Mouse (Mus musculus): ENCODE results near the gene Crabp2. TPM values are rescaled to one million over a fixed set of nuclear protein-coding genes. Genes with fewer than 3 reads are reported as not detected.

The Crabp2 gene
- total RNA-seq, 2 experiments from 2014 or later: 1.3 to 3.5 TPM

GRCm38 (mm10) chr3:87986868-87987267, 38.4 kb downstream of the Crabp2 start:
- peak; percentile 86 to 89 for DNase-seq

- DNase-seq: no peak
Measured at GRCm38 (mm10) chr3:87987633-87988032, 39.2 kb downstream of the Crabp2 start.

- no peak for DNase-seq
Measured at GRCm38 (mm10) chr3:87988068-87988467, 39.6 kb downstream of the Crabp2 start.

- DNase-seq: no peak
Measured at GRCm38 (mm10) chr3:87989935-87990334, 41.5 kb downstream of the Crabp2 start.

- no peak for DNase-seq
Measured at GRCm38 (mm10) chr3:87993436-87993835, 45.0 kb downstream of the Crabp2 start.

GRCm38 (mm10) chr3:87995331-87995730, 46.9 kb downstream of the Crabp2 start:
- no peak for DNase-seq

GRCm38 (mm10) chr3:87996401-87996800, 47.9 kb downstream of the Crabp2 start:
- no peak for DNase-seq

GRCm38 (mm10) chr3:87996971-87997614, 48.6 kb downstream of the Crabp2 start:
- no peak for DNase-seq

- DNase-seq: peak; percentile 67 to 74
Measured at GRCm38 (mm10) chr3:87998747-87999146, 50.3 kb downstream of the Crabp2 start.

GRCm38 (mm10) chr3:87999243-87999895, 50.9 kb downstream of the Crabp2 start:
- no peak for DNase-seq

- DNase-seq: peak; percentile 70
Measured at GRCm38 (mm10) chr3:88000181-88000580, 51.7 kb downstream of the Crabp2 start, which contains the start of gene Bcan. TSS of gene Bcan (minus strand) at chr3:88000230.

GRCm38 (mm10) chr3:88000816-88001595, 52.5 kb downstream of the Crabp2 start:
- peak in 1 of 2 experiments; percentile 61 for DNase-seq

GRCm38 (mm10) chr3:88002291-88002976, 54.0 kb downstream of the Crabp2 start:
- DNase-seq: peak in 1 of 2 experiments; percentile 63

Other genes with a start within 250 kb of the Crabp2 start
- gene Lrrc71, start 200.0 kb upstream of the Crabp2 start, total RNA-seq (2021): 1 to 10 TPM in 1 of 2 experiments, under 1 TPM in 1; 0.40 to 1.6 TPM
- gene Ntrk1, start 153.5 kb upstream of the Crabp2 start, total RNA-seq (2021): under 1 TPM in 1 of 2 experiments, not detected in 1; 0.12 TPM
- gene Insrr, start 151.7 kb upstream of the Crabp2 start, total RNA-seq (2021): under 1 TPM; 0.15 TPM
- 10 to 100 TPM in 1 of 2 experiments, 1 to 10 TPM in 1; 8.0 to 10.4 TPM for gene Pear1, start 124.4 kb upstream of the Crabp2 start, total RNA-seq (2021)
- gene Sh2d2a, start 101.9 kb upstream of the Crabp2 start, total RNA-seq (2021): not detected
- 10 to 100 TPM; 58.3 to 58.6 TPM for gene Prcc, start 63.1 kb upstream of the Crabp2 start, total RNA-seq (2021)
- gene Hdgf, start 42.3 kb upstream of the Crabp2 start, total RNA-seq (2021): 100 to 1,000 TPM; 140 to 149 TPM
- 10 to 100 TPM; 54.7 to 59.8 TPM for gene Mrpl24, start 29.2 kb upstream of the Crabp2 start, total RNA-seq (2021)
- 10 to 100 TPM; 15.0 TPM for gene Isg20l2, start 18.4 kb upstream of the Crabp2 start, total RNA-seq (2021)
- 10 to 100 TPM; 23.5 to 27.9 TPM for gene Rrnad1, start 17.9 kb upstream of the Crabp2 start, total RNA-seq (2021)
- 1 to 10 TPM; 4.0 to 5.4 TPM for gene Nes, start 22.4 kb downstream of the Crabp2 start, total RNA-seq (2021)
- 100 to 1,000 TPM; 296 to 327 TPM for gene Bcan, start 51.6 kb downstream of the Crabp2 start, total RNA-seq (2021)
- gene Hapln2, start 78.9 kb downstream of the Crabp2 start, total RNA-seq (2021): 10 to 100 TPM; 14.9 to 18.0 TPM
- 10 to 100 TPM; 14.5 to 17.8 TPM for gene Gpatch4, start 94.4 kb downstream of the Crabp2 start, total RNA-seq (2021)
- 10 to 100 TPM; 77.7 to 78.1 TPM for gene Naxe, start 109.8 kb downstream of the Crabp2 start, total RNA-seq (2021)
- not detected for gene Ttc24, start 129.6 kb downstream of the Crabp2 start, total RNA-seq (2021)
- under 1 TPM; 0.37 to 0.53 TPM for gene Iqgap3, start 133.3 kb downstream of the Crabp2 start, total RNA-seq (2021)
- 100 to 1,000 TPM; 191 to 207 TPM for gene Mef2d, start 193.7 kb downstream of the Crabp2 start, total RNA-seq (2021)